Mouse (Mus musculus) intestine, embryonic 14.5 days (tissue): ENCODE results near the gene Echdc3. TPM values are rescaled to one million over a fixed set of nuclear protein-coding genes. Genes with fewer than 3 reads are reported as not detected.

Experiments used
- ATAC-seq: fragments of 200-750 bp; cut with Nextera tagmentation; replicated peaks from 2 replicates; pipeline ENCODE4 v1.8.0; 2017; ENCODE audit warnings: low read depth, moderate number of reproducible peaks, moderate TSS enrichment, moderate library complexity; ENCODE audit not compliant: low FRiP score, low TSS enrichment
- DNase-seq: peaks from one replicate; pipeline ENCODE4 v3.0.0-alpha.2; 2018; ENCODE audit warnings: low spot score
- H3K27ac ChIP-seq: fragments of 300-500 bp; sonication (generic); 2 replicates; pipeline ENCODE4 v1.5.1; 2014; ENCODE audit warnings: low read depth, mild to moderate bottlenecking, control low read depth
- H3K27me3 ChIP-seq: fragments of 300-500 bp; sonication (generic); replicated peaks from 2 replicates; pipeline ENCODE4 v1.6.1; 2014; ENCODE audit warnings: low read length, control low read depth; ENCODE audit not compliant: control insufficient read depth, insufficient read depth
- H3K36me3 ChIP-seq: fragments of 300-500 bp; sonication (generic); 2 replicates; pipeline ENCODE4 v1.6.1; 2014; ENCODE audit warnings: low read length, control low read depth; ENCODE audit not compliant: control insufficient read depth, insufficient read depth
- H3K4me1 ChIP-seq: fragments of 300-500 bp; sonication (generic); replicated peaks from 2 replicates; pipeline ENCODE4 v1.6.1; 2014; ENCODE audit warnings: low read length, control low read depth, mixed read lengths; ENCODE audit not compliant: control insufficient read depth, insufficient read depth
- H3K4me2 ChIP-seq: fragments of 300-500 bp; sonication (generic); 2 replicates; pipeline ENCODE4 v1.6.1; 2014; ENCODE audit warnings: low read length
- H3K4me3 ChIP-seq: fragments of 300-500 bp; sonication (generic); 2 replicates; pipeline ENCODE4 v1.5.1; 2014; ENCODE audit warnings: low read depth, low read length, control low read depth, mixed read lengths
- H3K9ac ChIP-seq: fragments of 300-500 bp; sonication (generic); 2 replicates; pipeline ENCODE4 v1.6.1; 2014; ENCODE audit warnings: mild to moderate bottlenecking, low read length
- H3K9me3 ChIP-seq: fragments of 300-500 bp; sonication (generic); 2 replicates; pipeline ENCODE4 v1.6.1; 2016; ENCODE audit warnings: low read length, control low read depth; ENCODE audit not compliant: control insufficient read depth
- WGBS: fragments of 180-500 bp; shearing (Covaris S2); extraction: QIAGEN DNeasy Blood & Tissue Kit; methylation state at CpG from one replicate; pipeline ENCODE4 v1.1.7; 2014; 5-methylcytosine and 5-hydroxymethylcytosine counted together
- polyA plus RNA-seq: library from polyadenylated mRNA; unstranded; fragments of >200 nt; fragmentation: Nextera tagmentation; extraction: Ambion mirVana; gene quantifications from 2 replicates; pipeline ENCODE4 v1.2.1, GENCODE M21; 2014

The Echdc3 gene
- polyA plus RNA-seq, 1 experiment from 2014 or later, result 11.3 TPM

- Histone ChIP-seq H3K36me3 (no peaks in the 10 kb centered on the region), H3K4me1 (no peaks in the 10 kb centered on the region), H3K4me2 (no peak overlapping the region), H3K4me3 (no peak overlapping the region), H3K27me3 (no peaks in the 10 kb centered on the region), H3K27ac (no peak overlapping the region), H3K9me3 (no peaks in the 10 kb centered on the region), H3K9ac (no peak overlapping the region)
- 83% methylated on average over 7 of the region's 7 CpGs for WGBS
- DNase-seq, result no peak
- ATAC-seq, result no peak
These were observed 19.9 kb upstream of the Echdc3 start for GRCm38 (mm10) chr2:6232755-6233154.

- Histone ChIP-seq H3K4me3 (no peak overlapping the region), H3K4me1 (no peaks in the 10 kb centered on the region), H3K9ac (no peak overlapping the region), H3K27me3 (no peaks in the 10 kb centered on the region), H3K27ac (no peak overlapping the region), H3K4me2 (no peak overlapping the region), H3K36me3 (no peaks in the 10 kb centered on the region), H3K9me3 (no peaks in the 10 kb centered on the region)
- no peak for ATAC-seq
- no peak for DNase-seq
- WGBS, result 76% methylated on average over 6 of the region's 6 CpGs
These were observed 18.0 kb upstream of the Echdc3 start for GRCm38 (mm10) chr2:6230865-6231264.

GRCm38 (mm10) chr2:6229597-6230290, 16.9 kb upstream of the Echdc3 start:
- Histone ChIP-seq H3K27me3 (no peaks in the 10 kb centered on the region), H3K36me3 (no peaks in the 10 kb centered on the region), H3K27ac (no peak overlapping the region), H3K9me3 (no peaks in the 10 kb centered on the region), H3K4me2 (no peak overlapping the region), H3K4me3 (no peak overlapping the region), H3K9ac (no peak overlapping the region), H3K4me1 (no peaks in the 10 kb centered on the region)
- WGBS, result 76% methylated on average over 5 of the region's 5 CpGs
- DNase-seq (no peak), ATAC-seq (no peak)

- Histone ChIP-seq H3K9me3 (no peaks in the 10 kb centered on the region), H3K4me1 (no peaks in the 10 kb centered on the region), H3K9ac (no peak overlapping the region), H3K36me3 (no peaks in the 10 kb centered on the region), H3K27me3 (no peaks in the 10 kb centered on the region), H3K4me3 (no peak overlapping the region), H3K4me2 (no peak overlapping the region), H3K27ac (no peak overlapping the region)
- DNase-seq, result no peak
- ATAC-seq, result no peak
- 81% methylated on average over 7 of the region's 7 CpGs for WGBS
These were observed 14.2 kb upstream of the Echdc3 start for GRCm38 (mm10) chr2:6227059-6227445.

- WGBS, result 82% methylated on average over 10 of the region's 10 CpGs
- Histone ChIP-seq H3K4me2 (no peak overlapping the region), H3K27me3 (no peaks in the 10 kb centered on the region), H3K9me3 (no peaks in the 10 kb centered on the region), H3K27ac (no peak overlapping the region), H3K4me1 (no peaks in the 10 kb centered on the region), H3K9ac (no peak overlapping the region), H3K36me3 (no peaks in the 10 kb centered on the region), H3K4me3 (no peak overlapping the region)
- ATAC-seq (no peak), DNase-seq (no peak)
These were observed 13.7 kb upstream of the Echdc3 start for GRCm38 (mm10) chr2:6226361-6227058.

GRCm38 (mm10) chr2:6220141-6220805, 7.4 kb upstream of the Echdc3 start:
- Histone ChIP-seq H3K4me3 (no peak overlapping the region), H3K27me3 (no peaks in the 10 kb centered on the region), H3K4me1 (no peaks in the 10 kb centered on the region), H3K36me3 (no peaks in the 10 kb centered on the region), H3K9me3 (no peaks in the 10 kb centered on the region), H3K4me2 (no peak overlapping the region), H3K9ac (no peak overlapping the region), H3K27ac (no peak overlapping the region)
- WGBS, result 12% methylated on average over 4 of the region's 4 CpGs
- ATAC-seq, result peak; percentile 67; the same call in 1 of the 2 replicates
- peak; percentile 82 for DNase-seq

- H3K4me1 ChIP-seq, result peaks cover 6% of the 10 kb centered on the region; the same call in 1 of the 2 replicates
- H3K4me3 ChIP-seq, result peak overlapping the region; percentile 47
- peak overlapping the region; percentile 92 for H3K27ac ChIP-seq
- DNase-seq, result no peak
- H3K27me3 ChIP-seq, result no peaks in the 10 kb centered on the region
- H3K4me2 ChIP-seq, result peak overlapping the region; percentile 79
- H3K9me3 ChIP-seq, result no peaks in the 10 kb centered on the region
- WGBS, result 37% methylated on average over 9 of the region's 9 CpGs
- ATAC-seq, result peak; percentile 41
- peak overlapping the region; percentile 64 for H3K9ac ChIP-seq
- no peaks in the 10 kb centered on the region for H3K36me3 ChIP-seq
These were observed 508 bp downstream of the Echdc3 start for GRCm38 (mm10) chr2:6212327-6212723.

GRCm38 (mm10) chr2:6210840-6211239, 2.0 kb downstream of the Echdc3 start:
- ATAC-seq (no peak), DNase-seq (no peak)
- Histone ChIP-seq H3K4me3 (no peak overlapping the region), H3K9ac (no peak overlapping the region), H3K36me3 (no peaks in the 10 kb centered on the region), H3K4me1 (peaks cover 6% of the 10 kb centered on the region; the same call in 1 of the 2 replicates), H3K4me2 (no peak overlapping the region), H3K27ac (no peak overlapping the region), H3K27me3 (no peaks in the 10 kb centered on the region), H3K9me3 (no peaks in the 10 kb centered on the region)
- WGBS, result 97% methylated on average over 6 of the region's 6 CpGs
